12 mouse cellular contexts compared by ENCODE assay signal in genomic region chr9:35359699-35360098, GRCm38 (mm10).
DNase-seq lines count a peak whose midpoint lies in the region; ATAC-seq and TF ChIP-seq lines count a peak whose summit lies in the region.
"Had no signal": no experiment of that assay in that cellular context is flagged by ENCODE, and none has a peak within 500 bp of the region (broad histone marks: within the 10 kb centered on the region; RNA-seq: fewer than 3 reads in every experiment).

No protein-coding gene starts in this region.

- peak; percentile 5 for DNase-seq in cerebellum, adult 9-11 months
- no peak for DNase-seq in cerebellum, adult 11-12 months
- no peak for DNase-seq in liver, postnatal 0 days
- no peak for DNase-seq in stomach, postnatal 0 days (ENCODE audit: low spot score)
- no peak for DNase-seq in left cerebral cortex, adult 18-20 months (ENCODE audit: low spot score in 2 of 2)
- DNase-seq: embryo, embryonic 11 days; gastrocnemius, postnatal 36 days; kidney, postnatal 25 days had no signal

- no peak for TF ChIP-seq EP300 in liver, postnatal 0 days (IDR thresholded peaks at IDR 0.05; ENCODE audit: low read depth)
- no peak for TF ChIP-seq EP300 in stomach, postnatal 0 days (optimal IDR thresholded peaks at IDR 0.05)

- WGBS in liver, postnatal 0 days (ENCODE audit: insufficient replicate concordance): 50% methylated on average over 6 of the region's 6 CpGs
- WGBS in liver, embryonic 12.5 days (ENCODE audit: insufficient replicate concordance): 47% methylated on average over 6 of the region's 6 CpGs
- 47% methylated on average over 6 of the region's 6 CpGs for WGBS in limb, embryonic 15.5 days
- WGBS in stomach, postnatal 0 days: 30% methylated on average over 6 of the region's 6 CpGs

- no peaks in the 10 kb centered on the region for H3K4me1 ChIP-seq in liver, postnatal 0 days (ENCODE audit: insufficient read depth)
- H3K4me1 ChIP-seq in liver, embryonic 12.5 days: 0 out of 2 replicates have a peak, but pooled peaks cover 5% of the 10 kb centered on the region
- H3K4me1 ChIP-seq in limb, embryonic 15.5 days: peaks cover 58% of the 10 kb centered on the region
- H3K4me1 ChIP-seq in stomach, postnatal 0 days (replicated peaks; ENCODE audit: control insufficient read depth, insufficient read depth): peaks cover 10% of the 10 kb centered on the region
- H3K4me1 ChIP-seq: liver, embryonic 15.5 days had no signal

- H3K9ac ChIP-seq in liver, postnatal 0 days (replicated peaks): no peak overlapping the region
- H3K9ac ChIP-seq in liver, embryonic 12.5 days: no peak overlapping the region
- no peak overlapping the region for H3K9ac ChIP-seq in limb, embryonic 15.5 days
- H3K9ac ChIP-seq in stomach, postnatal 0 days (ENCODE audit: low read length): no peak overlapping the region
- H3K9ac ChIP-seq: liver, embryonic 15.5 days had no signal

- no peak overlapping the region for H3K27ac ChIP-seq in liver, postnatal 0 days (ENCODE audit: low read depth)
- no peak overlapping the region for H3K27ac ChIP-seq in liver, embryonic 12.5 days
- H3K27ac ChIP-seq in limb, embryonic 15.5 days: peak overlapping the region; percentile 91
- peak overlapping the region; percentile 46 for H3K27ac ChIP-seq in stomach, postnatal 0 days (replicated peaks)
- H3K27ac ChIP-seq: liver, embryonic 15.5 days had no signal

- no peaks in the 10 kb centered on the region for H3K36me3 ChIP-seq in liver, postnatal 0 days (replicated peaks; ENCODE audit: insufficient read depth, low read length)
- H3K36me3 ChIP-seq in liver, embryonic 12.5 days: no peaks in the 10 kb centered on the region
- H3K36me3 ChIP-seq in limb, embryonic 15.5 days: no peaks in the 10 kb centered on the region
- no peaks in the 10 kb centered on the region for H3K36me3 ChIP-seq in stomach, postnatal 0 days (ENCODE audit: control insufficient read depth, insufficient read depth, low read length)
- H3K36me3 ChIP-seq: liver, embryonic 15.5 days had no signal

- no peaks in the 10 kb centered on the region for H3K9me3 ChIP-seq in liver, postnatal 0 days (ENCODE audit: low read length)
- H3K9me3 ChIP-seq in liver, embryonic 12.5 days (replicated peaks): no peaks in the 10 kb centered on the region
- H3K9me3 ChIP-seq in limb, embryonic 15.5 days: no peaks in the 10 kb centered on the region
- H3K9me3 ChIP-seq in stomach, postnatal 0 days (ENCODE audit: control insufficient read depth, low read length): no peaks in the 10 kb centered on the region
- H3K9me3 ChIP-seq: liver, embryonic 15.5 days had no signal

- no peak for TF ChIP-seq CTCF in liver, postnatal 0 days (IDR thresholded peaks at IDR 0.05; ENCODE audit: low read depth)
- no peak for TF ChIP-seq CTCF in stomach, postnatal 0 days (IDR thresholded peaks at IDR 0.05; ENCODE audit: low read depth)

- no peaks in the 10 kb centered on the region for H3K27me3 ChIP-seq in liver, postnatal 0 days (ENCODE audit: insufficient read depth, low read length)
- H3K27me3 ChIP-seq in liver, embryonic 12.5 days (replicated peaks): no peaks in the 10 kb centered on the region
- no peaks in the 10 kb centered on the region for H3K27me3 ChIP-seq in limb, embryonic 15.5 days
- H3K27me3 ChIP-seq in stomach, postnatal 0 days (ENCODE audit: control insufficient read depth, insufficient read depth, low read length): no peaks in the 10 kb centered on the region
- H3K27me3 ChIP-seq: liver, embryonic 15.5 days had no signal

- H3K4me2 ChIP-seq in liver, postnatal 0 days (ENCODE audit: low read depth, low read length): no peak overlapping the region
- H3K4me2 ChIP-seq in liver, embryonic 12.5 days: no peak overlapping the region
- H3K4me2 ChIP-seq in limb, embryonic 15.5 days: no peak overlapping the region
- H3K4me2 ChIP-seq in stomach, postnatal 0 days (replicated peaks; ENCODE audit: low read depth): no peak overlapping the region
- H3K4me2 ChIP-seq: liver, embryonic 15.5 days had no signal

- H3K4me3 ChIP-seq in liver, postnatal 0 days (ENCODE audit: low read depth, low read length): no peak overlapping the region
- H3K4me3 ChIP-seq in liver, embryonic 12.5 days: no peak overlapping the region
- H3K4me3 ChIP-seq in limb, embryonic 15.5 days: no peak overlapping the region
- H3K4me3 ChIP-seq in stomach, postnatal 0 days (ENCODE audit: low read depth, low read length): no peak overlapping the region
- H3K4me3 ChIP-seq: liver, embryonic 15.5 days had no signal

- peak; percentile 54 for ATAC-seq in liver, postnatal 0 days
- ATAC-seq in liver, embryonic 12.5 days: no peak
- ATAC-seq in limb, embryonic 15.5 days (ENCODE audit: insufficient number of reproducible peaks, low FRiP score, low TSS enrichment, low read depth): no peak
- ATAC-seq in stomach, postnatal 0 days (ENCODE audit: low FRiP score, low TSS enrichment): peak; percentile 79
- ATAC-seq in megakaryocyte progenitor cell, adult 5-6 weeks (replicated peaks; ENCODE audit: poor library complexity): no peak

Comparison
In these comparisons a context has a peak if more than half of its experiments do, and no peak if none do; other contexts are left out.
1. ATAC-seq: peak in liver, postnatal 0 days (single experiment) and stomach, postnatal 0 days (single experiment); none in liver, embryonic 12.5 days (single experiment), limb, embryonic 15.5 days (single experiment) and megakaryocyte progenitor cell, adult 5-6 weeks (single experiment).
2. H3K27ac ChIP-seq: peak in limb, embryonic 15.5 days (single experiment) and stomach, postnatal 0 days (single experiment); none in liver, postnatal 0 days (single experiment) and liver, embryonic 12.5 days (single experiment).